Mouse (Mus musculus) right cerebral cortex, adult 18-20 months (tissue): ENCODE data around the gene Samd4b.

Experiments used
- DNase-seq: peaks from one replicate; pipeline ENCODE4 v3.0.0; 2022; ENCODE audit warnings: mixed read lengths

Gene Samd4b

DNA sequence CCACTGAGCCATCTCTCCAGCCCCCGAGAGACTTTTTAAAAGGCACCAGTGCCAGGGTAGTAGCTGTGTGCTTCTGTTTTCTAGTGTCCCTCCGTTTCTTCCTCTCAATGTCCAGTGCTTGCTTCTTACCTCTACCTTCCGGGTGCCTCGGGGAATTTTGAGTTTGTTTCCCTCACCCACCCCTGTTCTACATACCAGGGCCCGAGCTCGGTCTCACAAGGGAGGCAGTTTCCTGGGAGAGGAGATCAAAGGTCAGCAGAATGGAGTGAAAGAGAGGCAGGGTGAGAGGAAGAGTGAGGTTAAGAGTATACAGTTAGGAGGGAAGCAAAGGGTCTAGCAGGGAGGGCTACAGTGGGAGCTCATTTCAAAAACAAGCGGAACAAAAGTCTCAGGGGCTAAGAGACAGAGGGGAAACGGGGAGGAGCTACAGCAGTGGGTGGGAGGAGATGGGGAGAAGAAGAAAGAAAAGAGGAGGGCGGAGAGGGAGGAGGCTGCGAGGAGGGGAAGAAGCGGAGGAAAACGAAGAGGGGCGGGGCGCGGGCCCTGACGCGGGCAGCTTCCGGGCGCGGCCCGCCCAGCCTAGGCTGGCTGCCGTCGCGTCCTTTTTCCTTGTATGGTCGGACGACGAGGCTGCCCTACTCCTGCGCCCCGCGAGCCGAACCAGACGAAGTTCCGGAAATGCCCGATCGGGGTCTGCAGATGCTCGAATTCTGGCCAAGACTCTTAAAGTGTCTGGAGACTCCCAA is 222.6 kb downstream of the Samd4b start:
- peak; percentile 83 for DNase-seq

DNA sequence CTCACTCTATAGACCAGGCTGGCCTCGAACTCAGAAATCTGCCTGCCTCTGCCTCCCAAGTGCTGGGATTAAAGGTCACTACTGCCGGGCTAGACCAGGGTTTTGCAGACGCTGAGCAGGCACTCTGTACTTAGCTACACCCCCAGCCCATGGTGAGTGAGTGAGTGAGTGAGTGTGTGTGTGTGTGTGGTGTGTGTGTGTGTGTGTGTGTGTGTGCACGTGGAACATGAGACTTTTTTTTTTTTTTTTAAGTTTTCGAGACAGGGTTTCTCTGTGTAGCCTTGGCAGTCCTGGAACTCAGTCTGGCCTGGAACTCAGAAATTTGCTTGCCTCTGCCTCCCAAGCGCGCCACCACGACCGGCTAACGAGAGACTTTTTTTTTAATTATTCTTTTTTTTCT is 223.3 kb downstream of the Samd4b start:
- DNase-seq: no peak

DNA sequence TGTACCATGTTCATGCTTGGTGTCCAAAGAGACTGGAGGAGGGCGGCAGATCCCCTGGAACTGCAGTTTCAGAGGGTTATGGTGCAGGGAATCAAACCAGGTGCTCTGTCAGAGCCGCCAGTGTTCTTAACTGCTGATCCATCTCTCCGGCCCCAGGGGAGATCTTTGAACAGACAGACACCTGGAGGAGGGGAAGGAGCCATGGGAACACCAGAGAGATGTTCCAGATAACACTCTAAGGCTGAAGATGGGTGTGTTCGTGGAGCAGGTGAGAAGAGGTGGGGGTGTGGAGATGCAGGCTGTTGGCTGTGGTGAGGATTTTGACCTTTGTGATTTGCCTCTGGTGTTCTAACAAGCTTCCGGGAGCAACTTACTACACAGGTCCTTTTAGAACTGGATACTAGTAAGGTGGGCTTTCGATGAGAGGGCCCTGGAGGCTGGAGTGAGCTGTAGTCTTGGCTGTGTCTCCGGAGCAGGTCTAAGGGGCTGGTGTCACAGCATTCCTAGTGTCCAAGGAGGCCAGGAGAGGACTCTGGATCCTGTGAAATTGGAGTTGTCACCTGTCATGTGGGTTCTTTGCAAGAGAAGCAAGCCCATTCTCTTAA is 224.0 kb downstream of the Samd4b start:
- no peak for DNase-seq

DNA sequence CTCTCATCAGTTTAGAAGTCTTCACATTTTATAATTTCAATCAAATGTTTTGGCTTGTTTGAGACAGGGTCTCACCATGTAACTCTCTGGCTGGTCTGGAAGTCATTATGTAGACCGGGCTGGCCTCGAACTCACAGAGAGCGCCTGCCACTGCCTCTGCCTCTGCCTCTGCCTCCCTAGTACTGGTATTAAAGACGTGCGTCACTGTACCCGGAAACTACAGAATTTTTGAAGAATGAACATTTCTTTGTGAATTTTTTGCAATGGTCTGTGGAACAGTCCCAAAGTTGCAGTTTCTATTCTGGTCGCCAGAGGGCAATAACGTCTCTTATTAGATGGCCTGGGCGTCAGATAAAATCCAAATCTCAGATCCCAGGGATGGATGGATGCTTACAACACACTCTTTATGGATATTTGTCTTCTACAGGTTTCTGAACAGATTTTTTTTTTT is 224.8 kb downstream of the Samd4b start:
- peak; percentile 68 for DNase-seq

DNA sequence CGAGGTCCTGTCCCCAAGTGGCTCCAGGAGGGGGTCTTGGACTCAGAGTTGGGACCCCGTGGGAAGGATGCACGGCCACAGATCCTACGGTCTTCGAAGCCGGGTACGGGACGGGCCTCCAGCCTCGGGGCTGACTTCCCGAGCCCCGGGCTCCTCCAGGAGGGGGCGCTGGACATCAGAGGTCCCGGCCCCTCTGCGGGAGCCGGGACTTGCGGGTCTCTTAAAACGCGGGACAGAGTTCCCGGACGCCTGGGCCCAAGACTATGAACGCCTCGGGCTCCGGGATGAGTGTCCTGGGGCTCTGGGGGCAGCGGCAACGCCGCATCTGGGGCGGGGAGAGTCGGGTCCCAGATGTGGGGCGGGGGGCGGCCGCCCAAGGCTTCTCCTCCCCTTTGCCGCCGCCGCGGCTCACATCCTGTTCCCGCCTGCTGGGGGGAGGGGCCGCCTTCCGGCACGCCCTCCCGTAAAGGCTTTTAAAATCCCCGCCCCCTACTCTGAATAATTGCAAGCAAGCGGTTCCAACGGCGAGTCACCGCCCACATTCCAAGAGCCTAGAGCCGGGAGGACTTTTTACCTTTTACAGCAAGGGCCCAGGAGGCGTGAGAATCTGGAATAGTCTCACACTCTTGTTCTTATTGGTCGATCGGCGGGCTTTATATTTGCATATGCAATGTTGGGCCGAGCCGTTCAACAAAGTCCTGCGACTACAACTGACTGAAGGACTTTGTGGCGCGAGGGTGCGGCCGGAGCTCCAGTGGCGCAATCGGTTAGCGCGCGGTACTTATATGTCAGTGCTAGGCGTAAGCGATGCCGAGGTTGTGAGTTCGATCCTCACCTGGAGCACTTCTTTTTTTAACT is 225.5 kb downstream of the Samd4b start, which contains the start of gene Plekhg2:
Gene Plekhg2, minus strand, starts transcription at position 349 of the 858 bp plus-strand sequence.
- peak; percentile 92 for DNase-seq

DNA sequence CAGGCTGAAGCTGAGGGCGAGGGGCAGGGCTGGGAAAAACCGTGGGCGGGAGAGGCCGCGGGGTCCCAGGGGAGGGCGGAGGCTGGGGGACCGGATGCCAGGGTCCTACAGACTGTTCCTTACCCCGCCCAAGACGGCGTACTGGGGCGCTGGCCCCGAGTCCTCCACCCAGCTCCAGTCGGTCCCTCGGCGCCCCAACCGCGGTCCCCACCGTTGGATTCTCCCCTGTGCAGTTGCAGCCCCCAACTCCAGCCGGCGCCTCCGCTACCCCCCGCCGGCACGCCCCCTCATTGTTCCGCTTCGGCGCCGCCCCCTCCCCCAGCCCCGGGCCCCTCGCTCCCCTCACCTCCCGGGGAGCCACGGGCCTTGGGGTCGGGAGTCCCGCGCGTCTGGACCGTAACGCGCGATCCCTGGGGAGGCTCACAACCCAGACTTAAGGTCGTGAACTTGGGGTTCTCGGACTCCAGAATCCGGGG is 226.4 kb downstream of the Samd4b start:
- DNase-seq: no peak

DNA sequence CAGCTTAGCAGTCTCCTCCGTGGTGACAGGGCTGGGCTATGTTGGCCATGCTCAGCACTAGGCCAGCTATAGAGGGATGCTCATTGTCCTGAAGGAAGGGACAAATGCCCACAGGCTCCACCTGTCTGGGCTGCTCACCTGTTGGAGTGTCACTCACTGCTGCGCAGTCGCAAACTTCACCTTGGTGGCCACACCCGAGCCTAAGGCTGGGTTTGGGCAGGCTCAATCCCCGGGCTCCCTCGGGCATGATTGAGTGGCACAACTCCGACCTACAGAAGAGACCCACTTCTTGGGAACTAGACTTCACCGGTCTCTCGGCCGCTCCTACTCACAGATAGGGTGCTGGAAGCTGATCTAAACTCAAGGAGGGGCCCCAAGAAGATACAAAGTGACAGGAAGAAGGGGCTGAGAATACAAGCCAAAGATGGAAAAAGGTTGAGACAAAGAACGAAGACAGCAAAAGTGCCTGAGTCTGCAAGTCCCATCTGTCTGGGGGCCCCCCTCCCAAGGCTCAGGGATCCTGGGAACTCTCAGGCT is 226.9 kb downstream of the Samd4b start:
- no peak for DNase-seq

DNA sequence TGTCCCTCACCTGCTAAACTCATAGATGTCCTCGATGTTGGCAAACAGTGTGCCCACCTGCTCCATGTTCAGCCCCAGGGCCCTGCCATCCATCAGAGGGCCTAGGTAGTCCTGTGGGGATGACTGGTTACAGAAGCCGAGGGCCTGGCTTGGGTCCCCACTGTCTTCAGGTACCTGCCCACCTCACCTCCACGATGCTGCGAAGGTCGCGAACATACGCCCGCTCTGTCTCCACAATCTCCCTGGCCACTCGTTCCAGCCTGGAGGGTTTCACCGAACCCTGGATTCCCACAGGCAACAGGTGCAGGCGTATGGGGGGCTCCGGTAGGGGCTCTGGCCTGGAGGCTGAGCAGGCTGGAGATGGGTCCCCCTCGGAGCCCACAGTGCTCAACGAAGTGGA is 227.9 kb downstream of the Samd4b start:
- DNase-seq: no peak

DNA sequence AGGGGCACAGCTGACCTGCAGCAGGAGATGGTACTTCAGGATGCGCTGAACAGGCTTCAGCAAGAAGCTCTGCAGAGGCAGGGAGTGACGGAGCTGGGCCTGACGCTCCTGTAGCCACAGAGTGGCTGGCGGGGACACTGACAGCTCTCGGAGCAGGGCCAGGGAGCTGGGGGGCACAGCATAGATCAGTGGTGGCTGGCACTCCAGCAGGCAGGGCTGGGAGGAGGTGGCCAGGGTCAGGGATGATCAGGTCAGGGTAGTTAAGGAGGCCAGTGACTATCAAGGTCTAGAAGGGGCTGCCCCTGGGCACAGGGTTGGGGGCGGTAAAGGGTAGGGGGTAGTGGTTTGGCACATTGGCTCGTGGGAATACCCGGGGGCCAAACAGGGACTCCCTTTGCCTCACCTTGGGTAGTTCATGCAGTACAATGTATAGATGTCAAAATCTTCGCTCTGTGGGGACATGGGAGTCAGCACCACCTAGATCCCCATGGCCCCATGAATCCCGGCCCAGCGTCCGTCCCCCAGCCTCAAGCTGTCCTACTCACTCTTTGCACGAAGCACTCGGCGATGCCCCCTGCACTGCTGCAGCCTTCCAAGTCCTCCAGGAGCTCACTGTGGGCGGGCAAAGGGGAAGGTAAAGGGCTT is 229.5 kb downstream of the Samd4b start:
- no peak for DNase-seq

DNA sequence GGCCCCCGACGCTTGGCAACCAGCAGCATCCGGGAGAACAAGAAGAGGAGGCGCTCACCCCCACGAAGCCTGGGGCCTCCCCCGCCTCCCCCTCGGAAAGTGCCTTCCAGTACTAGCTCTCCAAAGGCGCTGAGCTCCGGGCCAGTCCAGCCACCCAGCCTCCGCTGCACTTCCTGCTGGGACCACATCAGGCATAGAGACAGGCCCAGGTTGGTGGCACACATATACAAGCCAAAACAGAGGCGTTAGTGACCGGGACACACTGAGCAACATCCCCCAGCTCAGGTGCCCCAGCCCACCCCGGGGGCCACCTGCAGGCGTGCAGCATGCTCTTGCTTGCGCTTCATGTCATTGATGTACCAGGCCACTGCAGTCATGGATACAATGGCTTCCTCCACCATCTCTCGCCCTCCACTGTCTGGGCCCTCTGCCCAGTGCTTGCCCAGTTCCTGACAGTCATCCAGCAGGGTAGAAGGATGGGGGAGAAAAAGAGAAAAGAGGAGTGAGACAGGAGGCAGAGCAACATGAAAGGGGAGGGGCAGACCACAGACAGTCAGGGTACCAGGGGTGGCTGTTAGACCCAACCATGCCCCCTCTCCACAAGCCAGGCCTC is 230.2 kb downstream of the Samd4b start:
- DNase-seq: no peak

DNA sequence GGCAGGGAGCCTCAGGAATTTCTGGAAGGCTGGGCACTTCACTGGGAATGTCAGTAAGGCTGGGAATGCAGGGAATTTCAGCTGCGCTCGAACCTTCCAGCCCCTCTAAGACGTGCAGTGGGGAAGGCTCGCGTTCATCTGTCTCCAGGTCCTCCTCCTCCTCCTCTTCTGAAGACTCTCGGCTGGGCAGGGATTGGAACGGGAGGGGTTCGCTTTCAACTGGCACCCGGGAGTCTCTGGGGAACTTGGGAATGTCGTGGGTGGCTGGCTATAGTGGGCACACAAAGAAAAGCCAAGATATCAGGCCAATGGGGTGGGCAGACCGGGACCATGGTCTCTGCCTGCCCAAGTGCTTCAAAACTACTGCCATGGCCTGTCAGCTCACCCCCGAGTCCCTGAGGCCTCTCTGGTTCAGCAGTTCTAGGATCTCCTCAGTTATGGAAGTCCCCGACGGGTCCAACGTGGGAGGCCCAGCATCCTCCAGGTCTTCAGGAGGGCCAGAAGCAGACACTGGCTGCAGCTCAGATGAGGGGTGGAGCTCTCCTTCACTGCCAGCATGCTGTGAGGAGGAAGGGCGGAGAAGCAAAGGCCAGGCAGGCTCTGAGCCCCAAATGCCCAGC is 235.4 kb downstream of the Samd4b start:
- no peak for DNase-seq

DNA sequence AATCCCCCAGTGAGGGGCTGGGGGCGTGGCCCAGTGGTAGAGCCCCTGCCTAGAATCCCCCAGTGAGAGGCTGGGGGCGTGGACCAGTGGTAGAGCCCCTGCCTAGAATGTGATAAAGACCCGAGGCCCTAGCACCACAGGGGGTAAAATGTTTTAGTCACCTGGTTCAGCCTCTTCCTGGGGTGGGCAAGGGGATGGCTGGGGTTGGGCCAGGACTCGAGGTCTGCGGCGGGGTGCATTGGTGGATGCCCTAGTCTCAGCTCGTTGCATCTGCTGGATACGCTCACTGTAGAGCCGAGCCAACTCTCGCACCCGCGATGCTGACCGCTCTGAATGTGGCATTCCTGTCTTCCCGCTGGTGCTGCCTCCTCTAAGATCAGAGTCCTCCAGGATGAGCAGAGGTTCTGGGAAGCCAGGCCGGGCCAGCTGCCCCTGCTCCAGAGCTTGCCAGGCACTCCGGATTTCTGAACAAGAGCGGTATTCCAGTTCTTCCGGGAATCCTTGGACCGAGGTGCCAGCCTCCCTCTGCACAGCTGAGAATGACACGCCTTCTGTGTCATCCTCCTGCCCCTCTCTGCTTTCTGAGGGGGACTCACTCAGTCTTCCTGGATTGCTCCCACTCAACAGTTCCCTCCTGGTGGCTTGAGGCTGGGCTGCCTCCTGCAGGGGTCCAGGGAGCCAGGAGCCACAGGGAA is 236.2 kb downstream of the Samd4b start:
- no peak for DNase-seq

DNA sequence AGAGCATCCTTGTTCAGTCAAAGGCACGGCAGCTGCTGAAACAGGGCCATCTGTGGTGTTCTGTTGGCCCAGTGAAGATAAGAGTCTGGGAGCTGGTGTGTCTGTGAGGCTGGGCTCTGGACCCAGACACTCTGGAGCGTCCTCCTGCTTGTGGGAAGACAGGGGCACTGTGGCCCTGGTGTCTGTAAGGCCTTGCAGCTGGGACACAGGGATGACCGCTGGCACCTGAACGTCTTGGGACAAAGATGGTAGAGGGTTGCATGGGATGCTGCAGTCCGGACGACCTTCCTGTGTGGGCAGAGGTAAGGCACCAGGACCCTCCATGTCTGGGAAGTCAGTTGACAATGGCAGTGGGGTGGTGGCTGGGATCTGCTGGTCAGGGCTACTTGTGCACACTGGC is 237.7 kb downstream of the Samd4b start:
- DNase-seq: no peak

DNA sequence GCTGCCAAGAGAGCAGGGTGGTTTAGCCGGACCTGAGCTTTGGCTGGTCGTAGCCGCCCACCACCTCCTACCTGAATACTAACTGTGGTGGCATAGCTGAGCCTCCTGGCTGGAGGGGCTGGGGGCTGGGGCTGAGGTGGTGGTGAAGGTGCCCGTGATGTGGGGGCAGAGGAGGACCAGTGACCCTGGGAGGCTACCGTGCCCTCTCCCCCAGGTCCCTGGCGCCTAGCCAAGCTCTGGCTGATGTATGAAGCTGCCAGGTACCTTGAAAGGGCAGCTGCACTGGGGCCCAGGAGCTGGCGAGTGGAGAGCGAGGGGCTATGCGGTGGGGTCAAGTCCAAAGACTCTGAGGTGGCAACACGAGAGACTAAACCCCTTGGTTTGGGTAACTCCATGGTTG is 238.1 kb downstream of the Samd4b start:
- DNase-seq: no peak

DNA sequence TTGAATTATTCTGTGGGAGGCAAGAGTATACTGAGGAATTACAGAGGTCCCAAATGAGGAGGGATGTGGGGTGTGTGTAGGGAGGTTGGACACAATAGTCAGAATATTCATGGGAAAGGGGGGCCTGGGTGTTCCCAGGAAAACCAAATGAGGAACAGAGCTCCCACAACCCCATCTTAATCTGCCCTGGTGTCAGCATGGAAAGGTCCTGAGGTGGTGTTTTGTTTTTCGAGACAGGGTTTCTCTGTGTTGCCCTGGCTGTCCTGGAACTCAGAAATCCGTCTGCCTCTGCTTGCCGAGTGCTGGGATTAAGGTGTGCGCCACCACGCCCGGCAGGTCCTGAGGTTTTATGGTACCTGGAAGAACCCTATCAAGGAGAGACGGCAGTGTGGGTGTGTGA is 239.5 kb downstream of the Samd4b start:
- no peak for DNase-seq

DNA sequence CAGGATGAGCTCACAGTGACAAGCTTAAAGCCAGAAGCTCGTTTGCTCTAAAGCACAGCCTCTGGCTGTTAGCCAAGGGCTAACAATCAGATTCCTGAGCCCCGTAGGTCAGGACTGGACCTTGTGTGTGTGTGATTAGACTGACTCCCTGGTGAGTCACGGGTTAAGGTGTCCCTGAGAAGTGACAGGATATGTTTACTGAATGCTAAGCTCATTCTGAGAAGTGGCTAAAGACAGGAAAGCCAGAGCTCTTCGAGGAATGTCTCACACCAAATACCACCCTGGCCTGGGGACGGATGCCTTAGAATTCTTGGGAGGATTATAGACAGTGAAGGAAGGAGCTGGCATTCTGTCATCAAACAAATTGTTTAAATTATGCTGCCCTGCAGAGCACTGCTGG is 240.0 kb downstream of the Samd4b start:
- no peak for DNase-seq

DNA sequence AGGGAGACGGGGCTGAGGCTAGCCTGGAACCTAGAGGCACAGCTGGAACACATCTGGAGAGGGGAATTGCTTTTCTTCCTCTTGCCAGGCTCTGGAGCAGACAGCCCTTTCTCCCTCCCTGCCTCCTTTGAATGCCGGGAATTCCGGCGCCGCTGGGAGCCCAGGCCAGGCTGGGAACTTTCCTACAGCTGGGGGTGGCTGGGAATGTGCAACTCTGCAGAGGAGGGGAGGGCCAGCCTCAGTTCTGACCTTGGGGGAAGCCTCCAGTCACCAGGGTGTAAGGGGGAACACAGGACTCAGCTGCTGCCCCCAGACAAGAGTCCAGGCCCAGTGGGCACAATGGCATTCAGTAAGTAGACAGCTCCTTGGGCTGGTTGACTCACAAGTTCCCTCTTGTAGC is 241.0 kb downstream of the Samd4b start:
- no peak for DNase-seq

DNA sequence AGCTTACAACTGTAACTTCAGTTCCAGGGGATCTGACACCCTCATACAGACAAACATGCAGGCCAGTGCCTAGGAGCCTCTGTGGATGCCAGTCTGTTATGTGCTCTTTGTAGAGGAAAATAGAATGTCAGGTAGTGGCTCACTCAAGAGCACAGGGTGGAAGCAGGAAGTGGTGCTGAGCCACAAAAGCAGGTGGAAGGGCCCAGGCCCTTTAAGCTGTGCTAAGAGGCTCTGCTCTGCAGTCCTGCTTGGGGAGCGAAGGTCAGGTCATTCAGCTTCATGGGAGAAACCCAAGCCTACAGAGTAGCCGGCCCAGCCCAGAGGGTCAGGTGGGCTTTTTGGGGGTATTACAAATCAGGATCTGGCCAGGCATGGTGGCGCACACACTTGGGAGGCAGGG is 242.7 kb downstream of the Samd4b start:
- DNase-seq: no peak

DNA sequence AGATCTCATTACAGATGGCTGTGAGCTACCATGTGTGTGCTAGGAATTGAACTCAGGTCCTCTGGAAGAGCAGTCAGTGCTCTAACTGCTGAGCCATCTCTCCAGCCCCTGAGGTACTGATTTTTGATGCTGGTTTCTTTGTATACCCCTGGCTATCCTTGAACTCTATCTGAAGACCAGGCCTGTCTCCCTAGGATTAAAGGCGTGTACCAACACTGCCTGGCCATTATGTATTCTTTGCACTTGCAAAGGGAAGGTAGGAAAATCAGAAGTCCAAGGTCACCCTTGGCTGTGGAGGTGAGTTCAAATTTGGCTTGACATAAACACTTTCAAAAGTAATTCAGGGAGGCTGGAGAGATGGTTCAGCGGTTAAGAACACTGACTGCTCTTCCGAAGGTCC is 243.3 kb downstream of the Samd4b start:
- no peak for DNase-seq

DNA sequence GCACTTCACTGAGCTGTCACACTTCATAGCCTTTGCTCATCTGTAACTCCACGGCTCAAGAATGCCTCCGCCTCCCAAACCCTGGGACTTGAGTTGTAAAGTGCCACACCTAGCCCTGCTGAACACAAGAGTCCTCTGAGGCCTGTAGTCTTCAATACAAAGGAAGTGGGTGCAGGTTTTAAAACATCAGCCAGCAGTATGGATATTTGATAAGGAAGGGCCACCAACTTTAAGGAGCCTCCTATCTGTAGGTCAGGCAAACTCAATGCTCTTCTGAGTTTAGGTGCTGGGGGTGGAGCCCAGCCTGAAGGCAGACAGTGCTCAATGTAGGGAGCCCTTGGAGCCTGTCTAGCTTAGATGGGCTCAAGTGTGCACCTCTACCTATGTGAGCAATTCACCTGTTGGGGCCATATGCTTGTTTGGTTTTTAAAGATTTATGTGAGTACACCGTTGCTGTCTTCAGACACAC is 243.8 kb downstream of the Samd4b start:
- DNase-seq: no peak

DNA sequence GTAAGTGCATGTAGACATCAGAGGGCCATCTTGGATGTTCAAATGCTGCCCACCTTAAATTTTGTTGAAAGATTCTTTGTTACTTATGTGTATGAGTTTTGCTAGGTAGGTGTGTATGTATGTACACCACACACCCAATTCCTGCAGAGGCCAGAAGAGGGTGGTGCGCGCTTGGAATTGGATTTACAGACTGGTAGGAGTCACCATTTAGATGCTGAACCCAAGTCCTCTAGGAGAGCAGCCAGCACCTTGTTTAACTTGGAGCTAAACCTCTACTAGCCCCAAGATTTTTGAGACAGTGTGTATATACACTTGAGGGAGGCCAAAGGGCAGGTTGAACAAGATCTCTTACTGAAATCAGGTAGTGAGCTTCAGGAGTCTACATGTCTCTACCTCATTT is 244.7 kb downstream of the Samd4b start:
- DNase-seq: no peak
